Mouse (Mus musculus) kidney, adult 18-20 months (tissue): ENCODE results near the gene Nppc.

ENCODE experiments used
- DNase-seq: peaks from one replicate; pipeline ENCODE4 v3.0.0; 2021

Nppc gene

DNA sequence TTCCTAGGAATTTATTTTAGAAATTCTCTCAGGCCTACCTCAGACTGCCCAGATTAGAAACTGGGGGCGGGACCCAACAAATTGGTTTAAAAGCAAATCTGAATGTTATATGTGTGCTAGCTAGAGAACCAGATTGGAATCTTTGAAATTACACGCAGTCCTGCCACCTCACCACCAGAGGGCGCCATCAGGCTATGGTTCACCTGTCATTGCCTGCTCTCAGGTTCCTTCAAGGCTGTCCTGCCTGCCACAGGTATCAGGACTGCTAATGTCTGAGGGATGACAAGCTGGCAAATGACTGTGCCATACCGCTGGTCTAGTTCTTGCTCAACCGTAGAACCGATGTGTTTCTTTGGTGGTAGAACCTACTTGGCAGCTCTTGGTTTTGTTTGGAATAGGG is 20.1 kb downstream of the Nppc start:
- DNase-seq, result peak; percentile 62

- no peak for DNase-seq
These were observed 22.9 kb downstream of the Nppc start for GRCm38 (mm10) chr1:86647517-86647916.

GRCm38 (mm10) chr1:86643101-86643809 is 27.1 kb downstream of the Nppc start:
- DNase-seq, result no peak

DNA sequence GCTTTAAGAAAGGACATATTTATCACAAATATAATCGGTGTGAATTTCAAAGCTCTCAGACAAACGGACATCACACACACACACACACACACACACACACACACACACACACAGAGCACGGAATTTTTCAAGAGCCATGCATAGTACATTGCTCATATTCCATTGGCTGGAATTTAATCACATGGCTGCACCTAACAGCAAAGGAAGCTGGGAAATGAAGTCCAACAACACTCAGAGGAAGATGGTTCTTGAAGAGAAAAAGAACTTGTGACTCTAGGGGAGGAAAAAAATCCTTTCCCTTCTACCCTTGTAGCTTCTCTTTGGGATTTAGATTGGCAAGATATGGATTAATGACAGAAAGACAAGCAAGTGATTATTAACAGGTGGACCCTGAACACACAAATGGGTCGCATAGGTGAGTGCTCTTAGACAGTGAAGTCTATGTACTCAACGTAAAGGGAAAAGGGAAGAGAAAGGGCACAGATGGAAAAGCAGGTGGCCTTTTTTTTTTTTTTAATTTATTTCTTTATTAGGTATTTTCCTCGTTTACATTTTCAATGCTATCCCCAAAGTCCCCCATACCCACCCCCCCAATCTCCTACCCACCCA is 35.5 kb downstream of the Nppc start:
- no peak for DNase-seq

DNA sequence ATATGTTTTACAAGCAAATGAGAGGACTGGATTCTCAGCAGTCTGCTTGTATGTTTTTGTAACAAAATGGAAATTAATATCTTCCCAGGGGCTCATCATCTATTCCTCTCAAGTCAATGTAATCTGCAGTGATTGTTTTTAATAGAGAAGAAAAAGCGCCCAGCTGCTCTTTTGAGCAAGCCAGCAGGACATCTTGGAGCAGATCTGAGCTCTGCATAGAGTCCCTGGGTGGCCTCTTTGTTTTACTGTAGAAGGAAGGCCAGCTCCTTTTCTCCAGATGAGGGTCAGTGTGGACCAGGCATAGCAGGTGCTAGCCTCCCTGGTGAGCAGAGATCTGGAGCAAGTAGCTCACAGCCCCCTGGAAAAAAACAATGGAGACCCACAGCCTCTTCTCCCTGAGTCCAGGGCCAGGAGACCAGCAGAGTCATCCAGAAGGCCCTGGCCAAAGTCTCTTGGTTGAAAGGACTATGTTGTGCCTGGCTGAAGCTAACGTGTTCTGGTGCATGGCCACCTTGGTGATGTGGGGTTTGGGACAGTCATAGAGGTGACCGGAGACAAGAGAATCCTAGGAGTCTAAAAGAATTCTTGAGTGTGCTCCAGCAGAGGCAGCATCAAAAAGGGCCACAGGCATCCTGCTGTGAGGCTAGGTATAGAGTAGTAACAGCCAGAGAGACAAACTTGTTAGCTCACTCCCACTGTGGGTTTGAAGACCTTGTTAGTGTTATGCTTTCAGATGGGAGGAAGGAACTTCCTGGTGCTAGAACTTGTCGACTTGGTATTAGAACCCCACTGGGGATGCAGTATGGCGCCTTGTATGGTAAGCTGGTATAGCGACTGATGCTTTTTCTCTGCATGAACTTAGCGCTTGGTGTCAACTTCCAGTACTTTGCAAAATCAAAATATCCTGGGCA is 36.3 kb downstream of the Nppc start:
- DNase-seq, result no peak

GRCm38 (mm10) chr1:86633434-86633833 is 36.9 kb downstream of the Nppc start:
- DNase-seq, result no peak

- no peak for DNase-seq
These were observed 37.5 kb downstream of the Nppc start for GRCm38 (mm10) chr1:86632732-86633380.

DNA sequence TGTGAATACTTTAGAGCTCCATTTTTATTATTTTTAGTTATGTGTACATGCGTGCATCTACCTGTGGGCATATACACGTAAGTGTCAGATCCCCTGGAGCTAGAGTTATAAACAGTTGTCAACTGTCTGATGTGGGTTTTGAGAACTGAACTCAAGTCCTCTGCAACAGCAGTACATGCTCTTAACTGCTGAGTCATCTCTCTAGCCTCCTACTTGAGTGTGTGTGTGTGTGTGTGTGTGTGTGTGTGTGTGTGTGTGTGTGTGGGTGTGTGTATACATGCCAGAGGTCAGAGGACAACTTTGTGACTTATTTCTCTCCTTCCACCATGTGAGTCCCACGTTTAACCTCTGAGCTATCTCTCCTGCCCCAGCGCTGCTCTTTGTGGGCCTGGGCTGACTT is 39.8 kb downstream of the Nppc start:
- DNase-seq, result no peak

GRCm38 (mm10) chr1:86629936-86630335 is 40.4 kb downstream of the Nppc start:
- DNase-seq, result no peak

- no peak for DNase-seq
These were observed 42.1 kb downstream of the Nppc start for GRCm38 (mm10) chr1:86628270-86628669.

- DNase-seq, result no peak
These were observed 47.1 kb downstream of the Nppc start for GRCm38 (mm10) chr1:86623001-86624000.

DNA sequence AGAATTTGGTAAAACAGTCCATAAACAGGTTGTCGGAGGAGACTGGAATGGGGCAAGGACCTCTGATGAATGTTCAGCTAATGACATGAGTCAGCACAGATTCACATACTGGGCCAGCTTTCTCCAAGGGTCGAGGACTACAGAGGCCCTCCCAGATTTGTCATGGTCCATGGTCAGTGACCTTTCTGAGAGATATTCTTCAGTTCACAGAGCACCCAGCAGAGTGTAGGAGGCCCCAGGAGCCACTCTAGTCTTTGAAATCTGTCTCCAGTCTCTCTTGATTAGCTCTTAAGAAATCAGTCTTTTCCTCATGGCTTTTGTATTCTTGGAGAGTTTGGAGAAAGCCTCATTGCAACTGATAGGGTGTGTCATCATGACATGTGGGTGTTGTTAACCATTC is 48.1 kb downstream of the Nppc start:
- no peak for DNase-seq

DNA sequence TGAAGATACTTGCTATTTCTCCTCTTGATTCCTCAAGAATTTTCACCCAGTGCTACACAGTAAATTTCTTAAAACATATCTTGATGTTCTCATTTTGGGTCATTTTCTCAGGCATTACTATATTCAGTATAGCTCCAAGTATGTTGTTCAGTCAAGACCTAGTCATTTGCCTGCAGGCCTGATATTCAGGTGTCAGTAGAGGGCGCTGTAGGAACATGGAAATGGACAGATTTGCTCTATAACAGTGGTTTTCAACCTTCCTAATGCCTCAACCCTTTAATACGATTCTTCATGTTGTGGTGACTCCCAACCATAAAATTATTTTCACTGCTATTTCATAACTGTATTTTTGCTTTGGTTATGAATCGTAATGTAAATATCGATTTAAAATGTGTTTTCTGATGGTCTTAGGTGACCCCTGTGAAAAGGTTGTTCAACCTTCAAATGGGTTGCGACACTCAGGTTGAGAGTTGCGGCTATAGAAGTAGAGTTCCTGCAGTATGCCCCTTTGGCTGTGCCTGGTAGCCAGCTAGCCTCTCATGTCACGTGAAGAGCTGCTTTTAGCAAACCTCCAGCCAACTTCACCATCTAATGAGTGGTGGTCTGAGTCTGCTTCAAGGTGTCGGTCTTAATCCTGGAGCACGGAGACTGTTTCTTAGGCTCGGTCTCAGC is 51.8 kb downstream of the Nppc start:
- peak; percentile 51 for DNase-seq
